Mouse (Mus musculus) left cerebral cortex, postnatal 36 days (tissue): ENCODE results near the gene Rhox12. TPM values are rescaled to one million over a fixed set of nuclear protein-coding genes. Genes with fewer than 3 reads are reported as not detected.

Source experiments
- DNase-seq, 2 experiments: peaks; one replicate each; pipeline ENCODE4 v3.0.0; 2021 to 2022; ENCODE audit warnings: low spot score in 2 of 2, mixed read lengths in 1 of 2
- intact Hi-C: fragments of 180-260 bp; cut with DNase I; formaldehyde crosslinking; loops from one replicate; pipeline ENCODE4 v1.15.1; 2025
- total RNA-seq, 2 experiments: library from RNA; stranded (reverse); gene quantifications; 2 replicates each; pipeline ENCODE4 v1.2.3; 2021

Rhox12 gene
- total RNA-seq, result not detected

DNA sequence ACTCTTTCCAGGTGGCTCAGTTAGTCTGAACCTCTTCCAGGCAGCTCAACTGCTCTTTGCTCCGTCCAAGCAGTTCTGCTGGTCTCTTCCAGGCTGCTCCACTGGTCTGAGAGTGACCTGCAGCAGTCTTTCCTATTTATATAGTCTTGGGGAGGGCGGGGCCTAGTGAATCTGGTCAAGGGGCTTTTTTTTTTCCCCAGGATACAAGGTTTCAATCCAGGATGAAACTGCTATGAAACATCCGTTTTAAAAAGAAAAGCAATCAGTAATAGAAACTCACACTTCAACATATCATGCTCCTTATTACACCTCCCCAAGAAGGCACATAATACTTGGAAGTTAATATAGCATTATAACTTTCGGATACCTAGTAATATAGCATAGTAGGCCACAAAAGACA is at the start of gene Rhox12:
TSS of gene Rhox12 (minus strand) at position 101 of the 400 bp plus-strand sequence.
- intact Hi-C loops, result no loop called here
- no peak for DNase-seq

DNA sequence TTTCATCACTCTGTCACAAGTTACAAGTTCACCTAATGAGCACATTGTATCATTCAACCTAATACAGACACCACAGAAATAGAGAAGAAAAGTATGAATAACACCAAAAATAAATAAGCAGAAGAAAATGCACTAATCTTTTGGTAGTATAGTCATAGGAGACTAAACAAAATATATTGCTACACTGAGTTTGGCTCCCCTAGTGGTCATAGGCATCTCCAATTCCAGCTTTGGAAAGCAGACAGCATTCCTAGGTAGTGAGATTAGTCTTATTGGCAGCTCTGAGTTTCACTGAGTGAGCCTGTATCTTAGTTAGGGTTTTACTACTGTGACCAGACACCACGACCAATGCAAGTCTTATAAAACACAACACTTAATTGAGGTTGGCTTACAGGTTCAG is 48.4 kb upstream of the Rhox12 start:
- intact Hi-C loops, result no loop called here
- DNase-seq, result no peak

- DNase-seq, result no peak
- intact Hi-C loops, result no loop called here
Observed at GRCm38 (mm10) chrX:38121478-38121877, 10.8 kb upstream of the Rhox12 start.

DNA sequence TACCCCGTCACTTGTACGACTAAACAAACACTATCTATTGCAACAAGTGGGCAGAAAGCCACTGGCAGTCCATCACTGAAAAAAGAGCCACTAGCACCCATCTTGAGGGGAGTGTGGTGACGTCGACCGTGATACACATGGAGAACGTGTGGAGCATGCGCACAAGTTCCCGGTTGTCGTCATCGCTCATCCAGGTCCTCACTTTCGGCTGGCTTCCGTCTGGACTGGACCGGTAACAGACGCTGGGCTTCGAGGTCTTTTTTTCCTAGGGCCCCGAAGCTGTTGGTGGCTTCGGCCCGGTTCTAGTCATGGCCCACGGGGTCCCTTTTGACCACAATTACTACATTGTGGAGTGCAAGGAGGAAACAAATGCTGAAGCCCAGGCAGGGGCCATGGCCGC is 10.3 kb upstream of the Rhox12 start, which contains the start of gene Rhox13:
TSS of gene Rhox13 (plus strand) at position 238 of the 400 bp plus-strand sequence.
- DNase-seq, result no peak
- intact Hi-C loops, result no loop called here

DNA sequence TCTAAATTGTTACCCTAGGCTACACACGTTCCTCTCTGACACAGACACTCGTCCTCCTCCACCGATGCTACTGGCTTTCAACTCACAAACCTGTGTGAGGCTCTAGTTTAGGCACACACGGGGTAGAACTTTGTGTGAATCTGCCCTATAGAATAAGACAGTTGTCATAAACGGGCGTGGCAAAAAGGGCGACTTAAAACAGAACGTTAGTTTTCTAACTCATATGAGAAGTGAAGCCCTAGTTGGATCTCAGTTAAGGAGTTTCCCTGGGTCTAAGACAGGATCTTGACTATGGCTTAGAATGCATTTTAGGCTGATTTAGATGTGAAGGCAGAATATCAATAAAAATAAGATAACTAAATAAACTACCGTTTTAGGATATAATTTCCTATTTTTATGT is 25.7 kb downstream of the Rhox12 start, which contains the start of gene Rhox11:
TSS of gene Rhox11 (minus strand) at position 101 of the 400 bp plus-strand sequence.
- intact Hi-C loops, result loop anchor here (5.0 to 10.0 kb wide), 2 partner anchors 92 to 350 kb away; no protein-coding TSS in a partner anchor
- DNase-seq, result no peak

DNA sequence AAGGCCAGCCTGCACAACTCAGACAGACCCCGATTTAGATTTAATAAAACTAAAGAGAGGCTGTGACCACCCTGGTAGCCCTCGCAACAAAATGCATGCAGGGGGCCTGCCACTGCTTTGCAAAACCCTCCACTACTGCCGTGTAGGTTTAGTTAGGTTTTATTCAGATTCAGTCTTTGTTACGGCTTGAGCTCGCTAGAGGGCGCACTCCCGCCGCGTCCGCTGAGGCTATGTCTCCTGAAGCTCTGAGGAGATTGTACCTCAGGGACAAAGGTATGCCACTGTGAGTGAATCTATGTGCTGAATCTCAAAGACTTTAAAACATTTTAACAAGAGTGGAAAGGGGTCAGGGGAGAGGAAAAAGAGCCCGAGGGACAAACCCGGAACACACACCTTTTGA is 26.5 kb downstream of the Rhox12 start:
- intact Hi-C loops, result loop anchor here (10.0 kb wide), 1 partner anchor 351 kb away; no protein-coding TSS in a partner anchor

GRCm38 (mm10) chrX:38066175-38066574 is 44.5 kb downstream of the Rhox12 start, which contains the start of gene Rhox10:
Gene Rhox10, plus strand, starts transcription at chrX:38066475.
- no peak for DNase-seq
- intact Hi-C loops, result no loop called here

More for the DNA sequence above, 26.5 kb downstream of the Rhox12 start:
- peak; percentile 21 to 23 for DNase-seq

DNA sequence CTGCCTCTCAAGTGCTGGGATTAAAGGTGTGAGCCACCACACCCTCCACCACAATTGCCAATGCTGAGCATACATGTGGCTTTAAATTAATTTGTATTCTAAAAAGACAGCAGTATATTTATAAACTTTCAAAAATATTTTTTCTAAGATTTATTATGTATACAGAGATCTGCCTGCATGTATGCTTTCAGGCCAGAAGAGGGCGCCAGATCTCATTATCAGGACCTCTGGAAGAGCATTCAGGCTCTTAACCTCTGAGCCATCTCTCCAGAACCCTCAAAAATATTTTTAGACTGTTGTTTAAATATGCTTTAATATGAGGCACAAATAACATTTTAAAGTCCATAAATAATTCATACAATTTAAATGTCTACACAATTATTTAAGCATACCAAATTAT is 49.2 kb downstream of the Rhox12 start:
- intact Hi-C loops, result no loop called here
- no peak for DNase-seq

Other genes starting within 250 kb of the Rhox12 start
- not detected for gene Rhox8, start 232.0 kb downstream of the Rhox12 start, total RNA-seq
- gene Rhox7b, start 213.7 kb downstream of the Rhox12 start, total RNA-seq, result not detected
- not detected for gene Rhox9, start 209.1 kb downstream of the Rhox12 start, total RNA-seq
- not detected for gene Btg1-ps1, start 92.1 kb downstream of the Rhox12 start, total RNA-seq
- not detected for gene Btg1-ps2, start 67.8 kb downstream of the Rhox12 start, total RNA-seq
- not detected for gene Rhox10, start 44.4 kb downstream of the Rhox12 start, total RNA-seq
- not detected for gene Rhox11, start 25.8 kb downstream of the Rhox12 start, total RNA-seq
- gene Rhox13, start 10.3 kb upstream of the Rhox12 start, total RNA-seq, result not detected
- gene Zbtb33, start 78.9 kb upstream of the Rhox12 start, total RNA-seq, result 10 to 100 TPM; 21.3 to 25.2 TPM
- 10 to 100 TPM; 13.5 to 14.0 TPM for gene Tmem255a, start 141.5 kb upstream of the Rhox12 start, total RNA-seq
- gene Atp1b4, start 205.3 kb upstream of the Rhox12 start, total RNA-seq, result not detected